Mouse (Mus musculus) neural tube, embryonic 15.5 days (tissue): Measurements from ENCODE around the gene Hist1h1c. TPM values are rescaled to one million over a fixed set of nuclear protein-coding genes. Genes with fewer than 3 reads are reported as not detected.
"Not testable (repeated sequence)": the region's sequence is repeated elsewhere in the genome, so short reads cannot be mapped to it uniquely, and the experiment has no call there.

ENCODE experiments used
- ATAC-seq: fragments of 200-750 bp; cut with Nextera tagmentation; 2 replicates; pipeline ENCODE4 v1.8.0; 2017; ENCODE audit warnings: mild to moderate bottlenecking, moderate TSS enrichment, moderate library complexity; ENCODE audit not compliant: low FRiP score
- H3K27ac ChIP-seq: fragments of 300-500 bp; sonication (generic); replicated peaks from 2 replicates; pipeline ENCODE4 v1.5.1; 2015; ENCODE audit warnings: mild to moderate bottlenecking, inconsistent platforms
- H3K27me3 ChIP-seq: fragments of 300-500 bp; sonication (generic); replicated peaks from 2 replicates; pipeline ENCODE4 v1.6.1; 2015; ENCODE audit warnings: inconsistent platforms
- H3K36me3 ChIP-seq: fragments of 300-500 bp; sonication (generic); 2 replicates; pipeline ENCODE4 v1.6.1; 2015; ENCODE audit warnings: inconsistent platforms
- H3K4me1 ChIP-seq: fragments of 300-500 bp; sonication (generic); 2 replicates; pipeline ENCODE4 v1.6.1; 2015; ENCODE audit warnings: inconsistent platforms
- H3K4me2 ChIP-seq: fragments of 300-500 bp; sonication (generic); 2 replicates; pipeline ENCODE4 v1.6.1; 2015; ENCODE audit warnings: inconsistent platforms, mild to moderate bottlenecking, moderate library complexity
- H3K4me3 ChIP-seq: fragments of 300-500 bp; sonication (generic); replicated peaks from 2 replicates; pipeline ENCODE4 v1.5.1; 2015; ENCODE audit warnings: mild to moderate bottlenecking, inconsistent platforms
- H3K9ac ChIP-seq: fragments of 300-500 bp; sonication (generic); replicated peaks from 2 replicates; pipeline ENCODE4 v1.6.1; 2015; ENCODE audit warnings: mild to moderate bottlenecking, inconsistent platforms
- H3K9me3 ChIP-seq: fragments of 300-500 bp; sonication (generic); replicated peaks from 2 replicates; pipeline ENCODE4 v1.6.1; 2016; ENCODE audit warnings: inconsistent platforms
- WGBS: fragments of 180-500 bp; shearing (Covaris S2); methylation state at CpG from one replicate; pipeline ENCODE4 v1.1.7; 2015; ENCODE audit warnings: mixed read lengths; 5-methylcytosine and 5-hydroxymethylcytosine counted together
- polyA plus RNA-seq: library from polyadenylated mRNA; unstranded; fragments of >200 nt; fragmentation: Nextera tagmentation; extraction: Ambion mirVana; gene quantifications from 2 replicates; pipeline ENCODE4 v1.2.1, GENCODE M21; 2015

Hist1h1c gene
- polyA plus RNA-seq, 1 experiment from 2014 or later: 7.4 TPM

DNA sequence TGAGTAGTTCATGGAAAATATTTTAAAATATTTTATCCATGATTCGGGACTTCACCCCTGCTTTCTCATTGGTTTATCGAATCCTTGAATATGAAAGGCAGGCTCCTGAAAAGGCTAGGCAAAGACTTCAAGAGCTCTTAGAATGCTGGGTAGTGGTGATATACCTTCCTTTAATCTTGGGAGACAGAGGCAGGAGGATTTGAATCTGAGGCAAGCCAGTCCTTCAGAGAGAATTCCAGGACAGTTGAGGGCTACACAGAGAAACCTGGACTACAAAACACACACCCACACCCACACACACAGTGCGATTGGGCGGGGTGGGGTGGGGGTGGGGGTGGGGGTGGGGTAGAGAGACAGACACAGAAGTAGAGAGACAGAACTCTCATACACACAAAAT lies 9.3 kb downstream of the Hist1h1c start:
- peaks cover 25% of the 10 kb centered on the region for H3K4me1 ChIP-seq
- no peaks in the 10 kb centered on the region for H3K27me3 ChIP-seq
- no peak overlapping the region for H3K4me2 ChIP-seq
- H3K9me3 ChIP-seq: no peaks in the 10 kb centered on the region
- WGBS: 2% methylated on average over 4 of the region's 4 CpGs
- ATAC-seq: no peak
- no peaks in the 10 kb centered on the region for H3K36me3 ChIP-seq
- H3K9ac ChIP-seq: no peak overlapping the region
- H3K4me3 ChIP-seq: no peak overlapping the region
- no peak overlapping the region for H3K27ac ChIP-seq

DNA sequence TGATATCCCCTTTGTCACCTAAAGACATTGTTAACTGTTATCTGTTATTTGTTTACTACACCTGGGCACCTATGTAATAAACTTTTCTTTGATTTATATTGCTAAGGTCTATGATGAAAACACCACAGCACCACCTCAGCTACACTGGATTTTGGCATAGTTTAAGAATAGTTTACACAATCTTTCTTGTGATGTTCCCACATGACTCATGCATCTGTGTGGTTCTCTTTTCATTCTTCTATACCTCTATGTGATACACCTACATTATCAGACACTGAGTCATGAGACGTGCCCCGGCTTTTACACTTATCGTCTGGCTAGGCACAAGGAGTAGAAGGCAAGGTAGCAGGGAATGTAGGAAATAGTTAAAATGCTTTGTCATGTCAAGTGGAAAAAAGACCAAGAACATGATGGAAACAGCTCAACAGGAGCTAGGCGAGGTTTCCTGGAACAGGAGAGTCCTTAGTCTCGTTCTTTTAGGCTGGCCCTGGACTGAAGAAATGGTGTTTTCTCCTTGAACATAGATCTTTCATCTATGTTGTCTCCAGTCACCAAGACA lies 11.0 kb downstream of the Hist1h1c start:
- H3K36me3 ChIP-seq: no peaks in the 10 kb centered on the region
- ATAC-seq: no peak
- peak overlapping the region; percentile 65; the same call in 1 of the 2 replicates for H3K27ac ChIP-seq
- no peak overlapping the region for H3K4me3 ChIP-seq
- 89% methylated on average over 5 of the region's 5 CpGs for WGBS
- peaks cover 25% of the 10 kb centered on the region for H3K4me1 ChIP-seq
- H3K9ac ChIP-seq: no peak overlapping the region
- no peaks in the 10 kb centered on the region for H3K9me3 ChIP-seq
- H3K27me3 ChIP-seq: no peaks in the 10 kb centered on the region
- H3K4me2 ChIP-seq: no peak overlapping the region

DNA sequence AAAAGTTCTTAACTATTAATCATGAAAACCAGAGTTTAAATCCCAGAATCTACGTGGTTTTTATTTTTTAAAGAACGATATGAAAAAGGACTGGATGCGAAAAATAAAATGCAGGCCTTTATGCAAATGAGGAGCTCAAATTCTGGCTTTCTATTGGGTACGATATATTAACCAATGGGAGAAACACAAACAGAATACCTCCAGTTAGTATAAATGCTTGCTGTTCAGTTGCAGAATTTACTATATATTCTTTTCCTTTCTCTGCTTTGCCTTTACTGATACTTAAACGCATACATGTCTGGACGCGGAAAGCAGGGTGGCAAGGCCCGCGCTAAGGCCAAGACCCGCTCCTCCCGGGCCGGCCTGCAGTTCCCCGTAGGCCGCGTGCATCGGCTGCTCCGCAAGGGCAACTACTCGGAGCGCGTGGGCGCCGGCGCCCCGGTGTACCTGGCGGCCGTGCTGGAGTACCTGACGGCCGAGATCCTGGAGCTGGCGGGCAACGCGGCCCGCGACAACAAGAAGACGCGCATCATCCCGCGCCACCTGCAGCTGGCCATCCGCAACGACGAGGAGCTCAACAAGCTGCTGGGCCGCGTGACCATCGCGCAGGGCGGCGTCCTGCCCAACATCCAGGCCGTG lies 12.3 kb downstream of the Hist1h1c start, which contains the start of gene Hist1h2ab:
Gene Hist1h2ab, plus strand, starts transcription at position 288 of the 639 bp plus-strand sequence.
- Histone ChIP-seq H3K9ac (peak within 1 kb of the TSS; percentile 52), H3K27ac (peak within 1 kb of the TSS; percentile 93), H3K4me3 (peak within 1 kb of the TSS; percentile 46), H3K4me2 (peak within 1 kb of the TSS; percentile 81), H3K4me1 (peaks cover 19% of the 10 kb centered on the region)
- ATAC-seq: peak; percentile 65
- not testable (repeated sequence) for H3K9me3 ChIP-seq, H3K27me3 ChIP-seq, H3K36me3 ChIP-seq
- WGBS: 2% methylated on average over 28 of the region's 47 CpGs

DNA sequence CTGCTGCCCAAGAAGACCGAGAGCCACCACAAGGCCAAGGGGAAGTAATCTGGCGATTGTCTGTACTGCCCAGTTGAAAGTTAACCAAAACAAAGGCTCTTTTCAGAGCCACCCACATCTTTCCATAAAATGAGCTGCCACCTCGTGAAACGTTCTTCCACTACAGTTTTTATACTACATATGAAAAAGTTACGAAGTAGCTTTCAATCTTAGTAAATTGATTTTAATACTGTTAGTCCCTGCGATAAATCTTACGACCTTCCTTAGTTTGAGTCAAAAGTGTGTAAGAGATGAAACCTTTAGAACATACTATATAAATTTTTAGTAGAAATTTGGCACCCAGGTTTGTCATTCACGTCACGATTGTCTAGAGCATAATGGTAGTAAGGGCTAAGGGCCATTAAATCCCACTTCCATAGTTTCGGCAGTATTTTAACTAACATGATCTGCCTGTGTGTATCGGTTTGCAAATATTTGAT lies 12.9 kb downstream of the Hist1h1c start:
- peaks cover 19% of the 10 kb centered on the region for H3K4me1 ChIP-seq
- H3K9ac ChIP-seq: peak overlapping the region; percentile 8; the same call in 1 of the 2 replicates
- H3K27ac ChIP-seq: peak overlapping the region; percentile 93
- no peaks in the 10 kb centered on the region for H3K9me3 ChIP-seq
- peak overlapping the region; percentile 46 for H3K4me3 ChIP-seq
- H3K36me3 ChIP-seq: no peaks in the 10 kb centered on the region
- ATAC-seq: no peak
- WGBS: 1% methylated on average over 11 of the region's 11 CpGs
- H3K27me3 ChIP-seq: no peaks in the 10 kb centered on the region
- peak overlapping the region; percentile 81 for H3K4me2 ChIP-seq

- peak within 1 kb of the TSS; percentile 93 for H3K27ac ChIP-seq
- WGBS: 0% methylated on average over 19 of the region's 47 CpGs
- H3K4me1 ChIP-seq: peaks cover 17% of the 10 kb centered on the region
- H3K4me3 ChIP-seq: peak within 1 kb of the TSS; percentile 46
- H3K9ac ChIP-seq: peak within 1 kb of the TSS; percentile 52
- H3K4me2 ChIP-seq: peak within 1 kb of the TSS; percentile 81
- peak; percentile 80 for ATAC-seq
- H3K36me3 ChIP-seq, H3K9me3 ChIP-seq, H3K27me3 ChIP-seq: not testable (repeated sequence)
These were observed 13.6 kb downstream of the Hist1h1c start, which contains the start of gene Hist1h3b for GRCm38 (mm10) chr13:23752067-23752741. Hist1h3b (plus strand) TSS chr13:23752267.

GRCm38 (mm10) chr13:23752742-23753172 lies 14.1 kb downstream of the Hist1h1c start:
- no peak for ATAC-seq
- Histone ChIP-seq H3K36me3 (no peaks in the 10 kb centered on the region), H3K27ac (no peak overlapping the region), H3K9me3 (no peaks in the 10 kb centered on the region), H3K27me3 (no peaks in the 10 kb centered on the region), H3K4me3 (no peak overlapping the region), H3K9ac (no peak overlapping the region), H3K4me2 (peak overlapping the region; percentile 34), H3K4me1 (peaks cover 17% of the 10 kb centered on the region)
- WGBS: 4% methylated on average over 6 of the region's 6 CpGs

GRCm38 (mm10) chr13:23753314-23754078 lies 14.9 kb downstream of the Hist1h1c start:
- peaks cover 14% of the 10 kb centered on the region for H3K4me1 ChIP-seq
- no peak overlapping the region for H3K4me3 ChIP-seq
- H3K36me3 ChIP-seq: no peaks in the 10 kb centered on the region
- H3K9me3 ChIP-seq: no peaks in the 10 kb centered on the region
- peak overlapping the region; percentile 34; the same call in 1 of the 2 replicates for H3K4me2 ChIP-seq
- no peaks in the 10 kb centered on the region for H3K27me3 ChIP-seq
- no peak overlapping the region for H3K9ac ChIP-seq
- no peak overlapping the region for H3K27ac ChIP-seq
- ATAC-seq: no peak
- 61% methylated on average over 4 of the region's 4 CpGs for WGBS

DNA sequence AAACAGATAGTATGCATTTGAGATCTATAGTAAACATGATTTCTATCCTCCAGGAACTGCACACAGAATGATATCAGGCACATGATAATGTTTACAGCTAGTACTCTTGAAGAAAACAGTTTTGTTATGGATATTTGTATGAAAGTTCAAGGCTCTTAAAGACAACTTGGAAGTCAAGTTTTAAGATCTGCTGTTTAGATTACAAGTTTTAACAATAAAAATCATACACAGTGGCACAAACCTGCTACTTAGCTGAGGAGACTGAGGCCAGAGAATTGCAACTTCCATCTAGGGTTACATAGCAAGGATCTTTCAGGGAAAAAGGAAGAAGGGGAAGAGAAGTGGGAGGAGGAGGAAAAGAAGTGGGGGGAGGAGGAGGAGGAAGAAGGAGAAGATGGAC lies 16.4 kb downstream of the Hist1h1c start:
- H3K27me3 ChIP-seq: no peaks in the 10 kb centered on the region
- no peaks in the 10 kb centered on the region for H3K36me3 ChIP-seq
- H3K27ac ChIP-seq: no peak overlapping the region
- no peaks in the 10 kb centered on the region for H3K9me3 ChIP-seq
- H3K9ac ChIP-seq: no peak overlapping the region
- H3K4me3 ChIP-seq: no peak overlapping the region
- H3K4me2 ChIP-seq: no peak overlapping the region
- ATAC-seq: no peak
- peaks cover 16% of the 10 kb centered on the region for H3K4me1 ChIP-seq

GRCm38 (mm10) chr13:23756790-23757189 lies 18.2 kb downstream of the Hist1h1c start, which contains the start of gene Hist1h4b:
Hist1h4b (plus strand) TSS chr13:23757013.
- Histone ChIP-seq H3K36me3 (no peaks in the 10 kb centered on the region), H3K27me3 (no peaks in the 10 kb centered on the region), H3K4me3 (peak within 1 kb of the TSS; percentile 41), H3K4me1 (peaks cover 22% of the 10 kb centered on the region), H3K27ac (peak within 1 kb of the TSS; percentile 87), H3K9ac (peak within 1 kb of the TSS; percentile 44), H3K4me2 (peak within 1 kb of the TSS; percentile 66), H3K9me3 (no peaks in the 10 kb centered on the region)
- WGBS: under 1% methylated on average over 17 of the region's 22 CpGs
- ATAC-seq: peak; percentile 78

GRCm38 (mm10) chr13:23757211-23757773 lies 18.7 kb downstream of the Hist1h1c start:
- Histone ChIP-seq H3K4me1 (peaks cover 22% of the 10 kb centered on the region), H3K4me3 (peak overlapping the region; percentile 41), H3K4me2 (peak overlapping the region; percentile 66), H3K9ac (peak overlapping the region; percentile 44), H3K27ac (peak overlapping the region; percentile 87), H3K27me3 (no peaks in the 10 kb centered on the region), H3K9me3 (no peaks in the 10 kb centered on the region), H3K36me3 (no peaks in the 10 kb centered on the region)
- 1% methylated on average over 18 of the region's 23 CpGs for WGBS
- ATAC-seq: peak; percentile 7; the same call in 1 of the 2 replicates

DNA sequence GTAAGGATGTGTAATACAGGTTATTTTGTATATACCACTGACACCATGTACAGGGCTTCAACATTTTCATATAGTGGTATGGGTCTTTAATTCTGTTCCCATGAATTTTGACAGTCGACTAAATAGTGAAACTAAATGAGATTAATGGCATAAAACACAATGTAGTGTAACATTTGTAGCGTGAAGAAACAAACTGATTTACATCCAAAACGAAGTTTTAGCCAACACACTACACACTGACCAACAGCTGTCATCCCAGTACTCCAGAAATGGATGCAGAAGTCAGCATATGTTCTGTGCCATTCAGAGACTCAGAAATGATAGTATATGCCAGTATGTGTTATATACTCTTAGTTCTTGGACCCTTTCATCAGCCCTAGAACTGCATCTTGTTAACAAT lies 19.3 kb downstream of the Hist1h1c start:
- H3K36me3 ChIP-seq: no peaks in the 10 kb centered on the region
- no peak overlapping the region for H3K4me3 ChIP-seq
- H3K4me1 ChIP-seq: peaks cover 22% of the 10 kb centered on the region
- no peak overlapping the region for H3K9ac ChIP-seq
- H3K27ac ChIP-seq: no peak overlapping the region
- no peaks in the 10 kb centered on the region for H3K27me3 ChIP-seq
- ATAC-seq: no peak
- H3K9me3 ChIP-seq: no peaks in the 10 kb centered on the region
- whole genome bisulfite sequencing: 54% methylated on average over 3 of the region's 3 CpGs
- no peak overlapping the region for H3K4me2 ChIP-seq
